Mouse (Mus musculus): ENCODE measurements at regions not wholly inside any gene's neighbourhood (a gene's known extent, or its start where the extent isn't known, plus 50 kb on each side); places are given as distances from the start of the nearest gene placed in this dataset.

DNA sequence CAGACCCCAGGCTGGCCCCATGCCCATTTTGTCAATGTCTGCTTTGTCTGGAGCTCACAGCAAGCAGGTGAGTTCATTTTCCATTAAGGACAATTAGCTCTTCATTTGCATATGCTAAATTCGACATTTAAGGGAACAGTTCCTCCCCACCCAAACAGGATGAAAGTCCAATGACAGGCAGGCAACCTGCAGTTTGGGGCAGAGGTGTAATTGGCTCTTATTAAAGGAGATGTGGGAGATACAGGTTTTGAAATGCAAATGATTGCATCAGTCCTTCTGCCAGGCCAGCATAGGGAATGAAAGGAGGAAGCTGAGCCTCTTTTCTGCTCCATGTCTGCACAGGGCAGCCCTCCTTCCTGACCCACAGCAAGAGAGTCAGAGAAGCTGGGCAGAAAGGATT lies 96.2 kb upstream of the Zmiz1 start:
- Histone ChIP-seq H3K4me2 (no peak overlapping the region), H3K4me3 (no peak overlapping the region), H3K27ac (no peak overlapping the region), H3K9ac (no peak overlapping the region), H3K36me3 (no peaks in the 10 kb centered on the region), H3K4me1 (replicated peaks) (peaks cover 21% of the 10 kb centered on the region), H3K9me3 (no peaks in the 10 kb centered on the region), H3K27me3 (no peaks in the 10 kb centered on the region)
- 19% methylated on average over 1 of the region's 1 CpGs for WGBS
- no peak for ATAC-seq (ENCODE audit: low FRiP score)

DNA sequence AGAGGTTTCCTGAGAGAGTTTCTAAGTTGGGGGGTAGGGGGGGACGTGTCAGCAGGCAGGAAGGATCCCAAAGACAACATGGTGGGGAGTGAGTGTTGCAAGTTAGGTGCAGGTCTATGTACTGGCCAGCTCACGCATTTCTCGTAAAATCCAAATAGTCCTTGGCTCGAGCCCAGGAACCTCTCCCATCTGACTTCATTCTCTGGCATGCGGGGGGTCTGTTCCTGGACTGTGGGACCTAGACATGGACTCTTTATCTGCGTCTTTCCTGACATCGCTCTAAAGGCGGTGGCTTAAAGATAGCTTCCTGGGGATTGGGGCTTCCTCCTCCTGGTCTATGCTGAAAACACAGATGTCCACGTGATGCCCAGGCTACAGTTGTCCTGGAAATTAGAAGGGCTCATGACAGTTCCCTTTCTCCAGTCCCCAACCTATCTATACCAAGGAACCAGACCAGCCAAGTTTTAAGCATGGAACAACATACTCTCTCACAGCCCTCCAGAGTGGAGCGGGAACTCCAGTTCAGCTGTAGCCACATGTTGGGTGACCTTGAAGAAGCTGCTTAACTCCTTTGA lies 93.7 kb upstream of the Zmiz1 start:
- Histone ChIP-seq H3K4me1 (replicated peaks) (peaks cover 25% of the 10 kb centered on the region), H3K4me2 (no peak overlapping the region), H3K27ac (no peak overlapping the region), H3K36me3 (peaks cover 6% of the 10 kb centered on the region; the same call in 1 of the 2 replicates), H3K27me3 (no peaks in the 10 kb centered on the region), H3K9ac (no peak overlapping the region), H3K4me3 (no peak overlapping the region), H3K9me3 (peaks cover 7% of the 10 kb centered on the region; the same call in 1 of the 2 replicates)
- WGBS = 81% methylated on average over 10 of the region's 10 CpGs
- no peak for ATAC-seq (ENCODE audit: low FRiP score)

DNA sequence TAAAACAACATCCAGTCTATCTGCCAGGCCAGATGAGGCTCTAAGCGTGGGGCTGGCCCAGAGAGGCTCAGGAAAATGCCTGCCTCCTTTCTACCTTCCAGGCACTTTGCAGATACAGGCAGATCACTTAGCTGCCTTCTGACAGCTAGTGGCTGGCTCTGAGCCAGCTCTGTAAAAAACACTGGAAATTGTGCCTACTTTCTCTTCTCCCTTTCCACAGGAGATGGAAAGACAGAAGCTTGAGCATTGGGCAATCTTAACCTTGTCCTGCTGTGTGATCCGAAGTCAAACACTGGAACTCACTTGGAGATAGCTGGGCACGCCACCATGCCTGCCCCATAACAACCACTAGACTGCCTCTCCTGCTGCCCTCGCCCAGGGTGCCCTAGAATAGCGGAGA lies 93.0 kb upstream of the Zmiz1 start:
- no peak for ATAC-seq (ENCODE audit: low FRiP score)
- Histone ChIP-seq H3K36me3 (peaks cover 6% of the 10 kb centered on the region; the same call in 1 of the 2 replicates), H3K4me2 (no peak overlapping the region), H3K9ac (no peak overlapping the region), H3K27ac (no peak overlapping the region), H3K4me3 (no peak overlapping the region), H3K9me3 (peaks cover 7% of the 10 kb centered on the region; the same call in 1 of the 2 replicates), H3K4me1 (replicated peaks) (peaks cover 27% of the 10 kb centered on the region), H3K27me3 (no peaks in the 10 kb centered on the region)
- WGBS = 86% methylated on average over 5 of the region's 5 CpGs

DNA sequence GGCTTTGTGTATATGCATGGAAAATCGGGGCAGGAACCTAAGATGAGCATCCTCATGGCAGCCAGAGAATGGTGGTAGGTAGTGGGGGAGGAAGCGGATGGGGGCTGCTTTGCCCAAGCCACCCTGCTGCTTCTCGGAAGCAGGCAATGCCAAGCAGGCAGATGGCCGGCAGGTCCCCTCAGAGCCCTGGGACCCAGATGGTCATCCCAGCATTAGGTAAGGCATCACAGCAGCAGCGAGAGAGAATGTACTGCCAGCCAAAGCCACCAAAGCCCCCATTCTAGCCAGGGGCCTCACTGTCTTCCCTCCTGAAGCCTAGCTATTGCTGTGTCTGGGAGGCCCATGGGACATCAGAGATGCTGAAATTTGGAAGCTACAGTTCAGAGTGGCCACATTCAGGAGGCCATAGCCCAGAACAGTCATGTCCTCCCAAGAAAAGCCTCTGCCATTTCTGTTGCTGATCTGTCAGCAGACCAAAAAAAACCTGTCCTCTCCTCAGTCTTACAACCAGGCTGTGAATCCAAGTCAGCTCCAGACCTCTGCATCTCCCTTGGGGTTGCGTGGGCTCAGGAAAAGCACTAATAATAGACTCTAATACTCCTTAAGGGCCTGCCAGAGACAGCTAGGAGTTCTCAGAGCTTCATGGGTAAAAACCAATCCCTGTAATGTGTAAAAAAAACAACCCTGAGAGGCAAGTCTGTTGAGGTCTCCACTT lies 88.5 kb upstream of the Zmiz1 start:
- Histone ChIP-seq H3K36me3 (peaks cover 6% of the 10 kb centered on the region; the same call in 1 of the 2 replicates), H3K4me3 (no peak overlapping the region), H3K9me3 (peaks cover 7% of the 10 kb centered on the region; the same call in 1 of the 2 replicates), H3K27me3 (no peaks in the 10 kb centered on the region), H3K27ac (peak overlapping the region; percentile 78), H3K4me1 (replicated peaks) (peaks cover 38% of the 10 kb centered on the region), H3K9ac (no peak overlapping the region), H3K4me2 (no peak overlapping the region)
- WGBS = 70% methylated on average over 6 of the region's 6 CpGs
- no peak for ATAC-seq (ENCODE audit: low FRiP score)

DNA sequence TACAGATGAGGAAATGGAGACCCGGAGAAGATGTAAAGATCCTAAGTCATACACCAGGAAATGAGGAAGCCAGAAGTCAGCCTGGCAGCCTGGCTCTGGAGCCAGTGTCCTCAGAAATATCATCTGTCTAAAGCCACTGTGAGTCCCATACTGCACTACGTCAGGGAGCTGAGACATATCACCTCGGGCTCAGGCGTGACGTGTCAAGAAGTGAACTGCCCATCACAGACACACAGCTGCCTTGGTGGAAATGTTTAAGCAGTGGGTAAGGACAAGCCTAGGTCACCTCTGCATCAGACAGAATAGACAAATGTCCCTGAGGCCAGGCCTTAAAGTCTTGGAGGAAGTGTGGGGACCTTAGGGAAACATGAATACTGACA lies 88.0 kb upstream of the Zmiz1 start:
- WGBS = 74% methylated on average over 5 of the region's 5 CpGs
- no peak for ATAC-seq (ENCODE audit: low FRiP score)
- no peak overlapping the region for H3K4me3 ChIP-seq
- H3K9ac ChIP-seq = no peak overlapping the region
- H3K36me3 ChIP-seq = peaks cover 6% of the 10 kb centered on the region; the same call in 1 of the 2 replicates
- H3K9me3 ChIP-seq = peaks cover 7% of the 10 kb centered on the region; the same call in 1 of the 2 replicates
- peaks cover 37% of the 10 kb centered on the region for H3K4me1 ChIP-seq (replicated peaks)
- peak overlapping the region; percentile 78 for H3K27ac ChIP-seq
- H3K27me3 ChIP-seq = no peaks in the 10 kb centered on the region
- no peak overlapping the region for H3K4me2 ChIP-seq

DNA sequence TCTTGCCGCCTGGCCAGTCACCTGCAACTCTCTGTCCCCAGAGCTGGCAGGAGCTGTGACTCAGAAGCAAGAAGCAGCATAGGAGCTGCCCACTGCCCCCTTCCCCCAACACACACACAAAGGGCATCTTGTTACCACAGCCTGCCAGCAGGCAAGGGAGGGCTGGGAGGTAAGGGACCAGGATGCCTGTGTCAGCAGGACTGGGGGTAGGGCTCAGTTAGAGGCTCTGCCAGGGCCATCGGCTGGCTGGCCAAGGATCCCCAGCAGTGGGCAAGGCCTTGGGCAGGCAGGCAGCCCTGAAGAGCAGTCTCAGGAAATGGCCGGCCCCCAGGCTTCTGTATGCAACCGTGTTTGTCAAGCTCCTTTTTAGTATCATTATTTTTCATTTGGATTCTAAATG lies 87.3 kb upstream of the Zmiz1 start:
- 51% methylated on average over 4 of the region's 4 CpGs for WGBS
- H3K4me3 ChIP-seq = no peak overlapping the region
- H3K4me2 ChIP-seq = no peak overlapping the region
- peaks cover 6% of the 10 kb centered on the region; the same call in 1 of the 2 replicates for H3K36me3 ChIP-seq
- no peaks in the 10 kb centered on the region for H3K27me3 ChIP-seq
- peaks cover 7% of the 10 kb centered on the region; the same call in 1 of the 2 replicates for H3K9me3 ChIP-seq
- peak overlapping the region; percentile 59 for H3K9ac ChIP-seq
- ATAC-seq (ENCODE audit: low FRiP score) = peak; percentile 84
- H3K4me1 ChIP-seq (replicated peaks) = peaks cover 36% of the 10 kb centered on the region
- H3K27ac ChIP-seq = peak overlapping the region; percentile 78

DNA sequence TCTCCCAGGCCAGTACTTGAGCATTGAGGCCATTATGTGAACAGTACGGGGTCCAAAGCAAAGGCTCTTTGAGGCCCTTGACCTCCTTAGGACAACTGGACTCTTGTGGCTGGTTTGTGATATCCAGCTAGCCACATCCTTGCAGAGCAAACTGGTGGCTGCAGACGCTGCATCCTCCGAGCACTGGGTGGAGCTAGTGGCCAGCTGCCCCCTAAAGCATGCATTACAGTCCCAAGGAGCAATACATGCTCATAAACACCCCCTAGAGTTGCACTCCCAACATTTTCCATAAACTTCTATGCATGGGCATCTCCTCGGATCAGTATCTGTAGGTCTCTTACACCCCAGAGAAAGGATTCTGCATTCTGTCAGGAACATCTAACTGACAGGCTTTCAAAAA lies 86.4 kb upstream of the Zmiz1 start:
- 61% methylated on average over 4 of the region's 4 CpGs for WGBS
- H3K4me2 ChIP-seq = no peak overlapping the region
- peaks cover 7% of the 10 kb centered on the region; the same call in 1 of the 2 replicates for H3K9me3 ChIP-seq
- peak overlapping the region; percentile 78; the same call in 1 of the 2 replicates for H3K27ac ChIP-seq
- peaks cover 45% of the 10 kb centered on the region for H3K4me1 ChIP-seq (replicated peaks)
- ATAC-seq (ENCODE audit: low FRiP score) = no peak
- peaks cover 6% of the 10 kb centered on the region; the same call in 1 of the 2 replicates for H3K36me3 ChIP-seq
- H3K4me3 ChIP-seq = no peak overlapping the region
- no peak overlapping the region for H3K9ac ChIP-seq
- no peaks in the 10 kb centered on the region for H3K27me3 ChIP-seq

DNA sequence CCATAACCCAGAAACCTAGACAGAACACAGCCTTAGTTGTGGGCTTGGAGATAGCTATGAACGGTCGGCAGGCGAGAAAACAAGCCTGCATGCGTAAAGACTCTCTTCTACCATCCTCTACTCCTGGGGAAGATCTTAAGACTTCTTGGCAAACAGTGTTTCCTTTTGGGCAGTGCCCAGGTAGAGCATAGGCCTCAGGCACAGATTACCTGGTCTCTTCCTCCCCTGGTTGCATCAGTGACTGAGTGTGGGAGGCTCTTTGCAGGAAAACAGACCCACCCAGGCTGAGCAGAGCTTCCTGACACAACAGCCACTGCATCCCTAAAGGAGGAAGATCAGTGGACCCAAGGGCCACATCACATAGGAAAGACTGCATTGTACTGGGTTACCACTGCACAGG lies 85.8 kb upstream of the Zmiz1 start:
- H3K4me1 ChIP-seq (replicated peaks) = peaks cover 49% of the 10 kb centered on the region
- peaks cover 7% of the 10 kb centered on the region; the same call in 1 of the 2 replicates for H3K9me3 ChIP-seq
- no peaks in the 10 kb centered on the region for H3K27me3 ChIP-seq
- ATAC-seq (ENCODE audit: low FRiP score) = no peak
- WGBS = 90% methylated on average over 4 of the region's 4 CpGs
- H3K9ac ChIP-seq = no peak overlapping the region
- peaks cover 6% of the 10 kb centered on the region; the same call in 1 of the 2 replicates for H3K36me3 ChIP-seq
- no peak overlapping the region for H3K4me3 ChIP-seq
- H3K27ac ChIP-seq = no peak overlapping the region
- no peak overlapping the region for H3K4me2 ChIP-seq

DNA sequence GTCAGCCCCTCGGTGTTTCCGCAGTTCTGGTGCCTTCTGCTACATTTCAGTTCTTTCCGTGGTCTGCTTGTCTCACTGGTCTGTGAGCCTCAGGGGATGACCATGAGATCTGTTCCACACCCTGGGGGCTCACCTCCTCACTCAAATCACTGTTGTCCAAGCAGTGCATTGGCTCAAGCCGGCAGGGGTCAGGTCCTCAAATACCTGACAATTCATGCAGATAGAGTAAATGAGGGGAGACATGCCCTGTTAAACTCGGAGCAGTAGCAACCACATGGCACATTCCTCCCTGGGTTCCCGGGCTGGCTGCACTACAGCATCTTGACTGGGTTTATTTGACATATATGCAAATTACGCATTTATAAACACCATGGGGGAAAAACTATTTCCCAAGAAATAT lies 84.0 kb upstream of the Zmiz1 start:
- Histone ChIP-seq H3K27ac (no peak overlapping the region), H3K4me1 (replicated peaks) (peaks cover 66% of the 10 kb centered on the region), H3K9me3 (no peaks in the 10 kb centered on the region), H3K36me3 (no peaks in the 10 kb centered on the region), H3K4me3 (no peak overlapping the region), H3K27me3 (no peaks in the 10 kb centered on the region), H3K9ac (no peak overlapping the region), H3K4me2 (no peak overlapping the region)
- ATAC-seq (ENCODE audit: low FRiP score) = no peak
- 64% methylated on average over 7 of the region's 7 CpGs for WGBS

DNA sequence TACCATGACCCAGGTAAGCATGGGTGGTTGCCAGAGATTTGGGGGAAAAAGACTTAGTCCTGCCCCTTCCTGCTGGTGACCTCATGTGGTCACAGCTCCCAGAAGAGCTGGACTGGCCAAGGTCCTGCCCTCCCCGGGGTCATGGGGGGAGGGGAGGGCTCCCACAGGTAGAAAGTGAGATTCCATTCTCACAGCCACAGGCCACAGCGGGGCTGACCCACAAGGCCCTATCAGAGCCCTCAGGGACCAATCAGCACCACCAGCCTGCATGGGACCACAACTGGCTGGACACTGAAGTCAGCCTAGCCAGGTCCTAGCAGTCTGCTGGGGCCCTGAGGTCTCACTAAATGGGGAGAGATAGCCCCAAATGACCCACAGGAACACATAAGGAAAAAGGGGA lies 81.9 kb upstream of the Zmiz1 start:
- Histone ChIP-seq H3K4me1 (replicated peaks) (peaks cover 52% of the 10 kb centered on the region), H3K36me3 (no peaks in the 10 kb centered on the region), H3K4me3 (no peak overlapping the region), H3K9me3 (no peaks in the 10 kb centered on the region), H3K27ac (peak overlapping the region; percentile 100), H3K27me3 (no peaks in the 10 kb centered on the region; the same call in 1 of the 2 replicates), H3K4me2 (peak overlapping the region; percentile 65), H3K9ac (peak overlapping the region; percentile 80; the same call in 1 of the 2 replicates)
- ATAC-seq (ENCODE audit: low FRiP score) = no peak
- 53% methylated on average over 2 of the region's 2 CpGs for WGBS

DNA sequence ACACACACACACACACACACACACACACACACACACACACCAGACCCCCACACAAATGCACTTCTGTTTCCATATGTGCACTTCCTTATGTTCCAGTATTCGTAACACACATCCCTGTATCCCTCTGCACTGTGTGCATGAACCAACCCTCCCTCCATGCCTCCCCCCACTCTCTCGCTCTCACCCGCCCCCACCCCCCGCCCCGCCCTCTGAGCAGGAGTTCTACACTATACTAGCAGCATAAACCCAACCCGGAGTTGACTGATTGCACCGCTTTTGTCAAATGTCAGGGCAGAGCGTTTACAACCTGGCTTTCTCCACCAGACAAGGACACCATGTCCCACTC lies 81.5 kb upstream of the Zmiz1 start:
- peak; percentile 91 for ATAC-seq (ENCODE audit: low FRiP score)
- peaks cover 48% of the 10 kb centered on the region for H3K4me1 ChIP-seq (replicated peaks)
- H3K27ac ChIP-seq = peak overlapping the region; percentile 100
- H3K4me3 ChIP-seq = peak overlapping the region; percentile 40
- 2% methylated on average over 8 of the region's 8 CpGs for WGBS
- no peaks in the 10 kb centered on the region for H3K36me3 ChIP-seq
- peak overlapping the region; percentile 80 for H3K9ac ChIP-seq
- peak overlapping the region; percentile 65 for H3K4me2 ChIP-seq
- no peaks in the 10 kb centered on the region; the same call in 1 of the 2 replicates for H3K27me3 ChIP-seq
- no peaks in the 10 kb centered on the region for H3K9me3 ChIP-seq

DNA sequence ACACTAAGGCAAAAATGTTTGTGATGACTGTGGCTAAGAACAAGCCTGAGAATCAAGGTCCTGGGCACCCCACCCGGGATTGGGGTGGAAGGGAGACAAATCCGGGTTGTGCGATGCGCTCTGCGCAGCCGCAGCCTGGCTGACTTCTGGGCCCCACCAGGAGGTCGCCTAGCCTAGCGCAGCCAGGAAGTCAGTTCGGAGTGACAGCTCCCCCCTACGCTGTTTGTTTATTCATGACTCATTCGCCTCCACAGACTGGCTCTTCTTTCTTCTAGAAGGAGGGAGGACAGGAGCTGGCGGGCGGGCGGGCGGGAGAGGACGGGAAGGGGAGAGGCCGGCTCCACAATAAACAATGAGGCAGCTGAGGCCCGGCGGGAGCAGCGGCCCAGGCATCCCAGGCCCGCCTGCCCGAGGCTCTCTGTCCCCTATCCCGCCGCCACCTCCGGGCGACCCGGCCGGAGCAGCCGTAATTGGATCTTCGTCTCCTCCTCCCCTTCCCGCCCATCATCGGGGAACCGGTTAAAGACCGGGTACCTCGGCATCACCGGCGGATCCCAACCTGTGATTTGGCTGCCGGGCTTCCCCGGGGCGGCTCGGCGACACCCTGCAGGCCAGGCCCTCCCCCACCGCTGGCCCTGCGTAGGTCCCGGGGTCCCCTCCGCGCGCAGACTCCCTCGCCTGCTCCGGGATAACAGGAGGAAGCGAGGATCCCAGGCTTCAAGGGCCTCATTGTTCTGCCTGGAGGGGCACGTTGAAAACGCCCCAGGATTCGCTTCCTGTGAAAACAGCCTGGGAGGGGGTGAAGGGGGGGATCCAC lies 80.9 kb upstream of the Zmiz1 start:
- Histone ChIP-seq H3K36me3 (no peaks in the 10 kb centered on the region), H3K4me1 (replicated peaks) (peaks cover 46% of the 10 kb centered on the region), H3K9ac (peak overlapping the region; percentile 80), H3K27ac (peak overlapping the region; percentile 100), H3K4me3 (peak overlapping the region; percentile 40), H3K4me2 (peak overlapping the region; percentile 65), H3K27me3 (no peaks in the 10 kb centered on the region; the same call in 1 of the 2 replicates), H3K9me3 (no peaks in the 10 kb centered on the region)
- WGBS = under 1% methylated on average over 51 of the region's 54 CpGs
- peak; percentile 94 for ATAC-seq (ENCODE audit: low FRiP score)

Measured in hindbrain, embryonic 13.5 days (tissue).